Mouse (Mus musculus): ENCODE data around the gene Gm21836. TPM values are rescaled to one million over a fixed set of nuclear protein-coding genes. Genes with fewer than 3 reads are reported as not detected.
"Not testable (repeated sequence)": the region's sequence is repeated elsewhere in the genome, so short reads cannot be mapped to it uniquely, and the experiment has no call there.

Gene Gm21836
- polyA plus RNA-seq (2012; rRNA removed) (not detected in 2 replicates), polyA plus RNA-seq (2014; fragmentation: Nextera tagmentation; extraction: Ambion mirVana) (not detected in 2 replicates)

DNA sequence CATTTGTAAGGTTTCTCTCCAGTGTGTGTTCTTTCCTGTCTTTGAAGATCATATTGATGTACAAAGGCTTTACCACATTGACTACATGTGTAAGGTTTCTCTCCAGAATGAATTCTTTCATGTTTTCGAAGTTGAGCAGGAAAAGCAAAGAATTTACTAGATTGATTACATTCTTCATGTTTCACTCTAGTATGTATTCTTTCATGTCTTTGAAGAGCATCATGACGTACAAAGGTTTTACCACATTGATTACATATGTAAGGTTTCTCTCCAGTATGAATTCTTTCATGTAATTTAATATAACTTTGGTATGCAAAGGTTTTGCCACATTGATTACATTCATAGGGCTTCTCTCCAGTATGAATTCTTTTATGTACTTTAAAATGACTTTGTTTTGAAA lies at the start of gene Gm21836:
TSS of gene Gm21836 (minus strand) at position 101 of the 400 bp plus-strand sequence.
- H3K4me2 ChIP-seq (replicated peaks; ENCODE audit: low read depth, low read length, severe bottlenecking); H3K4me3 ChIP-seq (replicated peaks; ENCODE audit: low read length); ATAC-seq (ENCODE audit: low FRiP score, low read depth); H3K36me3 ChIP-seq (ENCODE audit: control insufficient read depth, insufficient read depth, low read length); H3K27ac ChIP-seq (replicated peaks; ENCODE audit: low read depth, low read length); H3K9me3 ChIP-seq (ENCODE audit: control insufficient read depth, low read length); H3K9ac ChIP-seq (ENCODE audit: low read depth, low read length, severe bottlenecking); H3K4me1 ChIP-seq (ENCODE audit: control insufficient read depth, insufficient read depth, low read length); DNase-seq (ENCODE audit: low spot score); H3K27me3 ChIP-seq (ENCODE audit: control insufficient read depth, insufficient read depth, low read length): not testable (repeated sequence)
- WGBS, result 79% methylated on average over 2 of the region's 2 CpGs

DNA sequence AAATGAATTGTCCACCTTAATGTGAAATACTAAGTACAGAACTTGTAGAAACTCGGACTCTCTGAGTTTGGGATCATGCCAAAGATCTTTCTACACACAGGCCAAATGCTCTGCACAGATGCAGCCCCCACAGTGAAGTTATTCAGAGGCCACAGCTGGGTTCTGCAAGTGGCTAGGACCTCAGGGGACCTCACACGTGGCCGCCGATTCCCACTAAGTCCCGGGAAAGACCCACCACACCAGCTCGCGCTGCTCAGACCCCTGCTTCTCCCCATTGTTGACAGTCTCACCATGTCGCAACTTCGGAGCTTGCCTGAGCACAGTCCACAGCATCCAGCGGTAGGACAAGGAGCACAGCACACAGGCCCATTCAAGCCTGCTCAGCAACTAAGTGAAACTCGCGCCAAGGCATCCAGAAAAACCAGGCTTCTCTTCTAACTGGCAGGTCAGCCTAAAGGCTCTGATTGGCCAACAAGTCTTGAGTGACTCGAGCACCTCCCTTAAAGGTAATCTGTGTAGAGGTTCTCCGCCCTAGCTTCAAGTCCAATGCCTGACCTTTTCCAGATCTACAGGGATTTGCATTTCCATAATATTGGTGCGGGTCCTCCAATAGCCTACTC lies 13.1 kb downstream of the Gm21836 start:
- H3K4me2 ChIP-seq (replicated peaks; ENCODE audit: low read depth, low read length, severe bottlenecking); H3K27me3 ChIP-seq (ENCODE audit: control insufficient read depth, insufficient read depth, low read length); H3K9ac ChIP-seq (ENCODE audit: low read depth, low read length, severe bottlenecking); H3K27ac ChIP-seq (replicated peaks; ENCODE audit: low read depth, low read length); H3K9me3 ChIP-seq (ENCODE audit: control insufficient read depth, low read length); H3K4me1 ChIP-seq (ENCODE audit: control insufficient read depth, insufficient read depth, low read length); ATAC-seq (ENCODE audit: low FRiP score, low read depth); H3K4me3 ChIP-seq (replicated peaks; ENCODE audit: low read length); DNase-seq (ENCODE audit: low spot score): not testable (repeated sequence)
- WGBS, result 59% methylated on average over 10 of the region's 15 CpGs
- H3K36me3 ChIP-seq (ENCODE audit: control insufficient read depth, insufficient read depth, low read length), result peaks cover 12% of the 10 kb centered on the region

DNA sequence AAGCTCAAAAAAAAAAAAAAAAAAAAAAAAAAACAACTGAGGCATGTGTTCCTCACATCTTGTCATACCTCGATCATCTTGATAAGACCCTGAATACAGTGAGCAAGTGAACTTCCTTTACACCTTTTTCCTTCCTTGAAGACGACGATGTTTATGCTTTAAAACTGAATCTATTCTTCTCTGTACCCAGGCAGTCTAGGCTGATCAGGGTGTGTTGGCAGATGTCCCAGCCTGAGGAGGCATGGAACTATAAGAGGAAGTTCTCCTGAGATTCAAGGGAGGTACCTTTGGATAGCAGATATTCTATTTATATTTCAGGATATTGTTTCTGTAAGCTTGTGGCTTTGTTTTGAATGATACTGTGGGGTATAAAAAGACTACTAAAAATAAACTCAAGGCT lies 15.5 kb downstream of the Gm21836 start:
- ATAC-seq (ENCODE audit: low FRiP score, low read depth) (no peak), DNase-seq (ENCODE audit: low spot score) (no peak)
- no peak overlapping the region for H3K9ac ChIP-seq (ENCODE audit: low read depth, low read length, severe bottlenecking)
- no peak overlapping the region for H3K4me3 ChIP-seq (replicated peaks; ENCODE audit: low read length)
- no peak overlapping the region for H3K27ac ChIP-seq (replicated peaks; ENCODE audit: low read depth, low read length)
- no peaks in the 10 kb centered on the region for H3K4me1 ChIP-seq (ENCODE audit: control insufficient read depth, insufficient read depth, low read length)
- peaks cover 8% of the 10 kb centered on the region; the same call in 1 of the 2 replicates for H3K9me3 ChIP-seq (ENCODE audit: control insufficient read depth, low read length)
- no peak for TF ChIP-seq POLR2A (IDR thresholded peaks at IDR 0.05; ENCODE audit: borderline replicate concordance, extremely low read depth, insufficient read depth, insufficient read length)
- H3K27me3 ChIP-seq (ENCODE audit: control insufficient read depth, insufficient read depth, low read length), result no peaks in the 10 kb centered on the region
- peaks cover 12% of the 10 kb centered on the region for H3K36me3 ChIP-seq (ENCODE audit: control insufficient read depth, insufficient read depth, low read length)
- no peak overlapping the region for H3K4me2 ChIP-seq (replicated peaks; ENCODE audit: low read depth, low read length, severe bottlenecking)
- WGBS, result 78% methylated on average over 3 of the region's 3 CpGs

DNA sequence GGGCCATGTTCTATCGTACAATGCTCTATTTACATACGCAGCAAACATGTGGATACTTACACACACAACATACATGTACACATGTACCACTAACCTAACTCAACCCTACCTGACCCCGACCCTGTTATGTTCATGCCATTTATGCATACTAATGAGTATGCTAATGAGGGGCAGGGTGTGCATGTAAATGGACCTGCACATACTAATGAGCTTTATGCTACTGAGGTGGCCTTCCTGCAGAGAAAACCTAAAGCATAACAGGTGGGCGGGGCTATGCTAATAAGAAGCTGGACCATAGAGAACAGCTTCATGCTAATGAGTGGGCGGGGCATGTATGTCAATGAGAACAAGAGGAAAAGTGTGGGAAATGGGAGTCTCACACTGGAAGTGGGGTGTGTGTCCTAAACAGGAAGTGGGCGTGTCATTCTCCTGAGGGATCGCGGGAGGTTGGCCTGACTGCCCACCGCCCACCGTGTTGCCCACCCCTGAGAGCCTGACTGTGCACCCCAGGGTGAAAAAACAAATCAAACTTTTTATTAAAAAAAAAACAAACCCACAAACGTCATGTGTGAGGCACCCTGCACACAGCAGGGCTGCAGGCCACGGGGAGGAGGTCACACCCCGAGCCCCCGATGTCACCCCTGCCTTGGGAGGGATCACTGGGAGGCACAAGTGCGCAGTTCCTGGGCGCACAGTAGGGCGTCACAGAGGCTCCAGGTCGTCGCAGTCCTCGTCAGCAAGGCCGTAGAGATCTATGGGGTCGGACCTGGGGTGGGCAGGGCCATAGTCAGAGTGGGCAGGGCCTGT lies 17.3 kb downstream of the Gm21836 start, which contains the start of gene Ppp2r3d:
TSS of gene Ppp2r3d (minus strand) at position 803 of the 807 bp plus-strand sequence.
- Histone ChIP-seq H3K4me2 (replicated peaks; ENCODE audit: low read depth, low read length, severe bottlenecking) (no peak within 1 kb of the TSS), H3K36me3 (ENCODE audit: control insufficient read depth, insufficient read depth, low read length) (peaks cover 12% of the 10 kb centered on the region), H3K9ac (ENCODE audit: low read depth, low read length, severe bottlenecking) (no peak within 1 kb of the TSS), H3K4me3 (replicated peaks; ENCODE audit: low read length) (no peak within 1 kb of the TSS), H3K27me3 (ENCODE audit: control insufficient read depth, insufficient read depth, low read length) (no peaks in the 10 kb centered on the region), H3K27ac (replicated peaks; ENCODE audit: low read depth, low read length) (no peak within 1 kb of the TSS), H3K9me3 (ENCODE audit: control insufficient read depth, low read length) (peaks cover 8% of the 10 kb centered on the region; the same call in 1 of the 2 replicates), H3K4me1 (ENCODE audit: control insufficient read depth, insufficient read depth, low read length) (no peaks in the 10 kb centered on the region)
- TF ChIP-seq POLR2A (IDR thresholded peaks at IDR 0.05; ENCODE audit: borderline replicate concordance, extremely low read depth, insufficient read depth, insufficient read length), result no peak
- ATAC-seq (ENCODE audit: low FRiP score, low read depth) (peak; percentile 28; the same call in 1 of the 2 replicates), DNase-seq (ENCODE audit: low spot score) (no peak)
- 97% methylated on average over 22 of the region's 22 CpGs for WGBS

- no peak for TF ChIP-seq POLR2A (IDR thresholded peaks at IDR 0.05; ENCODE audit: borderline replicate concordance, extremely low read depth, insufficient read depth, insufficient read length)
- WGBS, result 89% methylated on average over 15 of the region's 15 CpGs
Measured at GRCm38 (mm10) chr9:124475689-124476088, 17.9 kb downstream of the Gm21836 start.

More at GRCm38 (mm10) chr9:124475689-124476088, 17.9 kb downstream of the Gm21836 start:
- no peak overlapping the region for H3K4me3 ChIP-seq (replicated peaks; ENCODE audit: low read length)
- no peak overlapping the region for H3K27ac ChIP-seq (replicated peaks; ENCODE audit: low read depth, low read length)
- DNase-seq (ENCODE audit: low spot score), result no peak
- ATAC-seq (ENCODE audit: low FRiP score, low read depth), result peak; percentile 24; the same call in 1 of the 2 replicates
- H3K9ac ChIP-seq (ENCODE audit: low read depth, low read length, severe bottlenecking), result no peak overlapping the region
- peaks cover 12% of the 10 kb centered on the region for H3K36me3 ChIP-seq (ENCODE audit: control insufficient read depth, insufficient read depth, low read length)
- H3K4me1 ChIP-seq (ENCODE audit: control insufficient read depth, insufficient read depth, low read length), result no peaks in the 10 kb centered on the region
- no peaks in the 10 kb centered on the region for H3K27me3 ChIP-seq (ENCODE audit: control insufficient read depth, insufficient read depth, low read length)
- no peak overlapping the region for H3K4me2 ChIP-seq (replicated peaks; ENCODE audit: low read depth, low read length, severe bottlenecking)
- H3K9me3 ChIP-seq (ENCODE audit: control insufficient read depth, low read length), result peaks cover 8% of the 10 kb centered on the region; the same call in 1 of the 2 replicates
